Mouse (Mus musculus): Measurements from ENCODE around the gene Rtcb. TPM values are rescaled to one million over a fixed set of nuclear protein-coding genes. Genes with fewer than 3 reads are reported as not detected.

Rtcb gene
- polyA plus RNA-seq, 1 experiment from 2014 or later = 185 TPM

- WGBS = 45% methylated on average over 11 of the region's 11 CpGs
- Histone ChIP-seq H3K27me3 (replicated peaks) (0 out of 2 replicates have a peak, but pooled peaks cover 8% of the 10 kb centered on the region), H3K4me2 (replicated peaks) (peak overlapping the region; percentile 93), H3K36me3 (no peaks in the 10 kb centered on the region), H3K27ac (no peak overlapping the region), H3K4me1 (peaks cover 16% of the 10 kb centered on the region; the same call in 1 of the 2 replicates), H3K9ac (no peak overlapping the region), H3K4me3 (peak overlapping the region; percentile 51; the same call in 1 of the 2 replicates), H3K9me3 (no peaks in the 10 kb centered on the region)
- ATAC-seq (ENCODE audit: low FRiP score, low read depth) = no peak
Observed at GRCm38 (mm10) chr10:85929208-85929591, 28.4 kb downstream of the Rtcb start.

- H3K9ac ChIP-seq = peak overlapping the region; percentile 63
- no peaks in the 10 kb centered on the region for H3K9me3 ChIP-seq
- H3K4me1 ChIP-seq = peaks cover 16% of the 10 kb centered on the region; the same call in 1 of the 2 replicates
- 2% methylated on average over 63 of the region's 63 CpGs for WGBS
- ATAC-seq (ENCODE audit: low FRiP score, low read depth) = peak; percentile 88
- H3K4me3 ChIP-seq = peak overlapping the region; percentile 51
- no peaks in the 10 kb centered on the region for H3K36me3 ChIP-seq
- no peak overlapping the region for H3K27ac ChIP-seq
- H3K27me3 ChIP-seq (replicated peaks) = 0 out of 2 replicates have a peak, but pooled peaks cover 8% of the 10 kb centered on the region
- peak overlapping the region; percentile 93 for H3K4me2 ChIP-seq (replicated peaks)
Observed at GRCm38 (mm10) chr10:85928499-85929207, 29.0 kb downstream of the Rtcb start.

GRCm38 (mm10) chr10:85927676-85928445 lies 29.8 kb downstream of the Rtcb start, which contains the start of gene Ascl4:
Gene Ascl4, plus strand, starts transcription at chr10:85927681.
- H3K4me2 ChIP-seq (replicated peaks) = peak within 1 kb of the TSS; percentile 93
- ATAC-seq (ENCODE audit: low FRiP score, low read depth) = peak; percentile 46
- no peaks in the 10 kb centered on the region for H3K36me3 ChIP-seq
- H3K4me1 ChIP-seq = peaks cover 16% of the 10 kb centered on the region; the same call in 1 of the 2 replicates
- no peak within 1 kb of the TSS for H3K27ac ChIP-seq
- peak within 1 kb of the TSS; percentile 51 for H3K4me3 ChIP-seq
- H3K27me3 ChIP-seq (replicated peaks) = 0 out of 2 replicates have a peak, but pooled peaks cover 8% of the 10 kb centered on the region
- H3K9me3 ChIP-seq = no peaks in the 10 kb centered on the region
- WGBS = under 1% methylated on average over 23 of the region's 23 CpGs
- H3K9ac ChIP-seq = peak within 1 kb of the TSS; percentile 63

- H3K9me3 ChIP-seq = no peaks in the 10 kb centered on the region
- WGBS = under 1% methylated on average over 78 of the region's 90 CpGs
- H3K9ac ChIP-seq = peak within 1 kb of the TSS; percentile 87
- H3K27ac ChIP-seq = peak within 1 kb of the TSS; percentile 59; the same call in 1 of the 2 replicates
- peak within 1 kb of the TSS; percentile 98 for H3K4me3 ChIP-seq
- H3K4me2 ChIP-seq (replicated peaks) = peak within 1 kb of the TSS; percentile 61
- peak; percentile 99 for ATAC-seq (ENCODE audit: low FRiP score, low read depth)
- H3K36me3 ChIP-seq = peaks cover 27% of the 10 kb centered on the region
- H3K27me3 ChIP-seq (replicated peaks) = no peaks in the 10 kb centered on the region; the same call in 1 of the 2 replicates
- H3K4me1 ChIP-seq = peaks cover 10% of the 10 kb centered on the region
Observed at GRCm38 (mm10) chr10:85916498-85917309, 40.9 kb downstream of the Rtcb start, which contains the start of gene Prdm4. Gene Prdm4, minus strand, starts transcription at chr10:85917142.

Other genes with a start within 250 kb of the Rtcb start
- gene Pwp1, start 128.3 kb downstream of the Rtcb start, polyA plus RNA-seq (2016; fragmentation: Nextera tagmentation; extraction: Ambion mirVana) = 75.0 and 76.8 TPM in 2 replicates
- 32.2 and 37.3 TPM in 2 replicates for gene Prdm4, start 40.7 kb downstream of the Rtcb start, polyA plus RNA-seq (2016; fragmentation: Nextera tagmentation; extraction: Ambion mirVana)
- gene Ascl4, start 30.1 kb downstream of the Rtcb start, polyA plus RNA-seq (2016; fragmentation: Nextera tagmentation; extraction: Ambion mirVana) = 0.09 and 0.24 TPM in 2 replicates
- not detected in 2 replicates for gene Bpifc, start 54.1 kb upstream of the Rtcb start, polyA plus RNA-seq (2016; fragmentation: Nextera tagmentation; extraction: Ambion mirVana)
- gene Fbxo7, start 64.1 kb upstream of the Rtcb start, polyA plus RNA-seq (2016; fragmentation: Nextera tagmentation; extraction: Ambion mirVana) = 19.3 and 20.1 TPM in 2 replicates